Mouse (Mus musculus) MEL (cell line): ENCODE results near the gene Ubash3b. TPM values are rescaled to one million over a fixed set of nuclear protein-coding genes. Genes with fewer than 3 reads are reported as not detected.

Experiments
- DNase-seq: peaks from one replicate; pipeline ENCODE4 v3.0.0; 2011; ENCODE audit warnings: low read depth, low spot score
- H3K27ac ChIP-seq: 2 replicates; pipeline ENCODE4 v1.5.1; 2012; ENCODE audit warnings: low read depth, mild to moderate bottlenecking, control low read depth, low read length, moderate library complexity; ENCODE audit not compliant: control insufficient read depth
- H3K27me3 ChIP-seq, 2 experiments: fragments of 150-350 bp in 1 of 2; sonication (generic) in 1 of 2; 2 replicates each; pipeline ENCODE4 v1.6.1; 2012; ENCODE audit warnings: low read length in 2 of 2, mild to moderate bottlenecking in 2 of 2, improper control_type of control experiment in 1 of 2, moderate library complexity in 1 of 2; ENCODE audit not compliant: insufficient read depth in 2 of 2, control insufficient read depth in 1 of 2
- H3K36me3 ChIP-seq, 2 experiments: 2 replicates each; pipeline ENCODE4 v1.6.1; 2012 to 2014; ENCODE audit warnings: low read length in 2 of 2, improper control_type of control experiment in 1 of 2, inconsistent platforms in 1 of 2, mild to moderate bottlenecking in 1 of 2; ENCODE audit not compliant: insufficient read depth in 2 of 2, control insufficient read depth in 1 of 2
- H3K4me1 ChIP-seq, 2 experiments: fragments of 150-350 bp in 1 of 2; sonication (generic) in 1 of 2; 2 replicates each; pipeline ENCODE4 v1.6.1; 2012; ENCODE audit warnings: low read length in 2 of 2, improper control_type of control experiment in 1 of 2, mild to moderate bottlenecking in 1 of 2; ENCODE audit not compliant: insufficient read depth in 2 of 2, control insufficient read depth in 1 of 2
- H3K4me3 ChIP-seq, 2 experiments: fragments of 150-350 bp in 1 of 2; sonication (generic) in 1 of 2; 2 replicates each; pipeline ENCODE4 v1.5.1; 2012; ENCODE audit warnings: low read depth in 2 of 2, low read length in 2 of 2, mild to moderate bottlenecking in 2 of 2, moderate library complexity in 2 of 2, control low read depth in 1 of 2, improper control_type of control experiment in 1 of 2; ENCODE audit not compliant: control insufficient read depth in 1 of 2, insufficient read depth in 1 of 2
- H3K79me2 ChIP-seq: 2 replicates; pipeline ENCODE4 v1.6.1; 2012; ENCODE audit warnings: mild to moderate bottlenecking, low read length, moderate library complexity; ENCODE audit not compliant: control insufficient read depth, poor library complexity, insufficient read depth
- H3K9ac ChIP-seq: 2 replicates; pipeline ENCODE4 v1.6.1; 2012; ENCODE audit warnings: low read depth, mild to moderate bottlenecking, control low read depth, low read length, moderate library complexity; ENCODE audit not compliant: control insufficient read depth, poor library complexity, severe bottlenecking
- H3K9me3 ChIP-seq: fragments of 150-350 bp; sonication (generic); replicated peaks from 2 replicates; pipeline ENCODE4 v1.6.1; 2012; ENCODE audit warnings: mild to moderate bottlenecking, low read length, improper control_type of control experiment, moderate library complexity; ENCODE audit not compliant: insufficient read depth
- BHLHE40 ChIP-seq: IDR thresholded peaks from 2 replicates; pipeline ENCODE4 v1.6.1; 2012; ENCODE audit warnings: low read depth, mild to moderate bottlenecking, inconsistent platforms, low read length, improper control_type of control experiment, borderline replicate concordance
- CHD1 ChIP-seq: IDR thresholded peaks from 2 replicates; pipeline ENCODE4 v1.6.1; 2012; ENCODE audit warnings: low read depth, mild to moderate bottlenecking, inconsistent platforms, low read length, improper control_type of control experiment
- EP300 ChIP-seq, 2 experiments: IDR thresholded peaks; 2 replicates each; pipeline ENCODE4 v1.6.1; 2011; ENCODE audit warnings: improper control_type of control experiment in 2 of 2, low read length in 2 of 2, low read depth in 1 of 2, mild to moderate bottlenecking in 1 of 2
- ETS1 ChIP-seq: IDR thresholded peaks from 2 replicates; pipeline ENCODE4 v1.6.1; 2012; ENCODE audit warnings: low read depth, mild to moderate bottlenecking, inconsistent platforms, low read length, improper control_type of control experiment, moderate library complexity
- GABPA ChIP-seq: IDR thresholded peaks from 2 replicates; pipeline ENCODE4 v1.6.1; 2012; ENCODE audit warnings: low read depth, mild to moderate bottlenecking, inconsistent platforms, low read length, improper control_type of control experiment, moderate library complexity
- GATA1 ChIP-seq: IDR thresholded peaks from 2 replicates; pipeline ENCODE4 v1.6.1; 2011; ENCODE audit warnings: low read depth, low read length, improper control_type of control experiment
- HCFC1 ChIP-seq: IDR thresholded peaks from 2 replicates; pipeline ENCODE4 v1.6.1; 2012; ENCODE audit warnings: low read depth, mild to moderate bottlenecking, inconsistent platforms, low read length, improper control_type of control experiment, moderate library complexity
- KAT2A ChIP-seq: conservative IDR thresholded peaks from 2 replicates; pipeline ENCODE4 v1.6.1; 2012; ENCODE audit warnings: low read depth, low read length, improper control_type of control experiment, inconsistent platforms
- MAFK ChIP-seq: IDR thresholded peaks from 2 replicates; pipeline ENCODE4 v1.6.1; 2011; ENCODE audit warnings: low read depth, mild to moderate bottlenecking, low read length, improper control_type of control experiment, borderline replicate concordance
- MAX ChIP-seq: IDR thresholded peaks from 2 replicates; pipeline ENCODE4 v1.6.1; 2011; ENCODE audit warnings: low read length, improper control_type of control experiment
- MAZ ChIP-seq: IDR thresholded peaks from 2 replicates; pipeline ENCODE4 v1.6.1; 2012; ENCODE audit warnings: low read depth, mild to moderate bottlenecking, inconsistent platforms, low read length, improper control_type of control experiment
- MEF2A ChIP-seq: IDR thresholded peaks from 2 replicates; pipeline ENCODE4 v1.6.1; 2014; ENCODE audit warnings: low read depth, mild to moderate bottlenecking, inconsistent platforms, low read length, improper control_type of control experiment; ENCODE audit not compliant: poor library complexity, insufficient replicate concordance, severe bottlenecking; ENCODE audit errors: extremely low read depth
- MXI1 ChIP-seq: IDR thresholded peaks from 2 replicates; pipeline ENCODE4 v1.6.1; 2011; ENCODE audit warnings: mild to moderate bottlenecking, low read depth, low read length, improper control_type of control experiment
- MYB ChIP-seq: IDR thresholded peaks from 2 replicates; pipeline ENCODE4 v1.6.1; 2011; ENCODE audit warnings: mild to moderate bottlenecking, low read depth, low read length, improper control_type of control experiment
- NELFE ChIP-seq: IDR thresholded peaks from 2 replicates; pipeline ENCODE4 v1.6.1; 2011; ENCODE audit warnings: low read depth, low read length, improper control_type of control experiment
- SIN3A ChIP-seq: IDR thresholded peaks from 2 replicates; pipeline ENCODE4 v1.6.1; 2012; ENCODE audit warnings: low read length, improper control_type of control experiment, inconsistent platforms
- TAL1 ChIP-seq: IDR thresholded peaks from 2 replicates; pipeline ENCODE4 v1.6.1; 2012; ENCODE audit warnings: mild to moderate bottlenecking, inconsistent platforms, low read length, moderate library complexity, mixed read lengths
- TCF12 ChIP-seq: IDR thresholded peaks from 2 replicates; pipeline ENCODE4 v1.6.1; 2014; ENCODE audit warnings: low read depth, mild to moderate bottlenecking, inconsistent platforms, low read length, improper control_type of control experiment, moderate library complexity
- UBTF ChIP-seq: IDR thresholded peaks from 2 replicates; pipeline ENCODE4 v1.6.1; 2012; ENCODE audit warnings: low read depth, mild to moderate bottlenecking, inconsistent platforms, low read length, improper control_type of control experiment, moderate library complexity, borderline replicate concordance; ENCODE audit not compliant: insufficient read depth
- ZC3H11A ChIP-seq: IDR thresholded peaks from 2 replicates; pipeline ENCODE4 v1.6.1; 2012; ENCODE audit warnings: low read depth, mild to moderate bottlenecking, inconsistent platforms, low read length, improper control_type of control experiment
- ZNF384 ChIP-seq: IDR thresholded peaks from 2 replicates; pipeline ENCODE4 v1.6.1; 2012; ENCODE audit warnings: low read depth, mild to moderate bottlenecking, inconsistent platforms, low read length, improper control_type of control experiment
- polyA plus RNA-seq, 2 experiments: library from polyadenylated mRNA; stranded (reverse) in 1 of 2; unstranded in 1 of 2; fragments of >175 nt in 1 of 2; fragments of >200 nt in 1 of 2; gene quantifications; 2 replicates each; pipeline versions ENCODE4 v1.2.1 to v1.2.4; 2012; ENCODE audit warnings: low replicate concordance in 2 of 2, low read depth in 1 of 2; ENCODE audit not compliant: insufficient read length in 2 of 2, insufficient read depth in 1 of 2, missing spikeins in 1 of 2
- total RNA-seq: library from RNA; depleted of rRNA; stranded (reverse); fragments of 300-350 nt; gene quantifications from 2 replicates; pipeline ENCODE4 v1.2.3, GENCODE M21; 2012

The Ubash3b gene
- total and polyA plus RNA-seq, 3 experiments, result 5.4 to 11.3 TPM; not detected in 1

DNA sequence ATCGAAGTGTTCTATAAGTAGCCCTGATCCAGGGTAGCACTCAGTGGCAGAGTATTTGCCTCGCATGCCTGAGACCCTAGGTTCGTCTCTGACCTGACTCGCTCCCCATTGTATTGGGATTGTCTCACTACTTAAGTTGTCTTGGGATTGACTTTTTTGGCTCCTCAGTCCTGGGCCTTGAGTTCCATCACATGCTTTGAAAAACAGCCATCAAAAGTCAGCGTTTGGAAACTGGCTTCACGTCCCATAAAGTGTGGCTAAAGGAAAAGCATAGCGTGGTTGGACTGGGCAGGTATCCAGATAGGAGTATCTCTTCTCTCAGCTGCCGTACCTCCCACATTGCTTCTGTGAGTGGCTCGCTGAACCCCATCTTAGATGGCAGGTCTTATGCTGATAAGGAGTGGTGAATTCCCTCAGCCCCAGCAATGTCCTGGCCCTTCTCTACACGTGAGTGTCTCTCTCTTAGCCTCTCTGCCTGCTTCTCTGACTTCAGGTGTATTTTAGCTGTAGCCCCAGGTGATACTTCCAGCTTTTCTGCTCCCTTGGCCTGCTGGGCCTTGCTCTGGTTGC is 34.3 kb upstream of the Ubash3b start:
- Histone ChIP-seq H3K9ac (no peak overlapping the region), H3K9me3 (no peaks in the 10 kb centered on the region), H3K36me3 (peaks cover 0 to 6% of the 10 kb centered on the region in 2 experiments; a peak in 2 of 4 replicates), H3K27me3 (no peaks in the 10 kb centered on the region), H3K4me1 (peaks cover 3 to 8% of the 10 kb centered on the region in 2 experiments; a peak in 3 of 4 replicates), H3K27ac (peak overlapping the region; percentile 30; the same call in 1 of the 2 replicates), H3K79me2 (no peaks in the 10 kb centered on the region), H3K4me3 (no peak overlapping the region)
- peak; percentile 80 for DNase-seq
- TF ChIP-seq UBTF (no peak), ETS1 (peak; percentile 40; the same call in 1 of the 2 replicates), MEF2A (no peak), GATA1 (peak; percentile 66), MAFK (no peak), MXI1 (peak; percentile 22; the same call in 1 of the 2 replicates), NELFE (no peak), TCF12 (peak; percentile 69; the same call in 1 of the 2 replicates), BHLHE40 (peak; percentile 52; the same call in 1 of the 2 replicates), EP300 (IDR thresholded peaks at IDR 0.05; ENCODE audit: low read depth in 1 of 2, low read length in 2 of 2) (peak; percentile 52 to 66), TAL1 (peak; percentile 49), CHD1 (no peak)

DNA sequence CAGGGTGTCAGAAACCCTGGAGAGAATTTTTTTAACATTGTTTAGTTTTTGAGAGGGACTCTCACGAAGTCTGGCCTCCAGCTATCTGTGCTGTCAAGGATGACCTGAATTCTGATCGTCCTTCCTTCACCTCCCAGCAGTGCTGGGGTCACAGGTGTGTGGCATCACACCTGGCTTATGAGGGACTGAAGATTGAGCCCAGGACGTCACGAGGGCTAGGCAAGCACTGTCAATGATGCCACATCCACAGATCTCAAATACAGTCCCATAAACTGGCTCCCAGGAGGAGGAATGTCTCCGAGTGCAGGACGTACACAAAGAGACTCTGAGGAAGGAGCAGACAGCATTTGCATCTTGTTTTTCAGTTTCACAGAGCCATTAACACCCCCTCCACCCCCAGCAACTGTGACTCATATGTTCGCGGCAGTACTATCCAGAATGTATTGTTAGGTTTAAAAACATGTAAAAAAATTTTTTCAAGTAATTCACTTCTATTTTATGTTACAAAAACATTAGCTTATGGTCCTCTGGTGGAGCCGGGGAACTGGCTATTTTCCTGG is 30.2 kb upstream of the Ubash3b start:
- H3K79me2 ChIP-seq, result no peaks in the 10 kb centered on the region
- H3K36me3 ChIP-seq, result peaks cover 0 to 6% of the 10 kb centered on the region in 2 experiments; a peak in 2 of 4 replicates
- no peaks in the 10 kb centered on the region for H3K9me3 ChIP-seq
- H3K4me1 ChIP-seq, result peaks cover 3 to 8% of the 10 kb centered on the region in 2 experiments; a peak in 3 of 4 replicates
- no peak overlapping the region for H3K9ac ChIP-seq
- no peaks in the 10 kb centered on the region for H3K27me3 ChIP-seq
- H3K4me3 ChIP-seq, result no peak overlapping the region
- no peak for DNase-seq
- H3K27ac ChIP-seq, result no peak overlapping the region
- TF ChIP-seq ZC3H11A (no peak), CHD1 (no peak), UBTF (no peak), MAZ (no peak), MYB (no peak), GATA1 (no peak), HCFC1 (no peak), GABPA (no peak), SIN3A (no peak), TAL1 (no peak), ZNF384 (no peak), KAT2A (no peak), MAX (no peak), MAFK (no peak)
